Mouse (Mus musculus) telencephalon, adult 2 months (tissue): Measurements from ENCODE around the gene Hoxa5.

Source experiments
- DNase-seq: peaks from one replicate; pipeline ENCODE4 v3.0.0-alpha.2; 2011; ENCODE audit warnings: low read depth, low spot score

Hoxa5 gene

GRCm38 (mm10) chr6:52178918-52179665 lies 25.3 kb downstream of the Hoxa5 start:
- DNase-seq, result no peak

GRCm38 (mm10) chr6:52177806-52178205 lies 26.6 kb downstream of the Hoxa5 start:
- no peak for DNase-seq

DNA sequence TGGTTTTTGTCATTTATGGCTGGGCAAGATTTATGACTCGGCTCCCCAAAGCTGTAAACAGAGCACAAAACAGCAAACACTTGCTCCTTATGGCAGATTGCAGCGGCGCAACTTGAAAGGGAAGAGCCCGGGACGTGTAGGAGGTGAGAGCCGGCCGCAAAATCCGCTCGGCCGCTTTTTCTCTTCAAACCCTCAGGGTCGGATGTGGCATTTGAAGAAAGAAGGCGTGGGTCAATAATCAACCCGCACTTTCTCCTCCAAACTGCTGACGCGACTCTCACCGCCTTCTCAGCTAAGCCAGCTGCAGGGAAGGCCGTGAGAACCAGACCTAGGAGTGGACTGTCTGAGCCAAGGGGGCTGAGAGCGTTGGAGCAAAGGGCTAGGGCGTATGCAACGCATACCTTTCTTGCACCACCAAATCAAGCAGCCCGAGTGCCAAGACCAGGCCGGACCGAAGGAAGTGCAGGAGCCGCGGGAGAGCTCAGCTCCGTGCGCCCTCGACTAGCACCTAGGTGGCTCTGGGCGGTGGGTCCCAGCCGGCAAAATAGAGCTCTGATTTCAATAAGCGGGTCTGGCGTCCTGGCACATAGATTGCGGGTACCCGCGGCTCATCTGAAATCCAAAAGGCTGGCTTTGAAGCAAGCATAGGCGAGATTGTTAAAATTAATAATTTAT lies 27.2 kb downstream of the Hoxa5 start, which contains the start of gene 5730596B20Rik:
Gene 5730596B20Rik (plus strand): TSS at position 438 of the 675 bp plus-strand sequence.
- no peak for DNase-seq

DNA sequence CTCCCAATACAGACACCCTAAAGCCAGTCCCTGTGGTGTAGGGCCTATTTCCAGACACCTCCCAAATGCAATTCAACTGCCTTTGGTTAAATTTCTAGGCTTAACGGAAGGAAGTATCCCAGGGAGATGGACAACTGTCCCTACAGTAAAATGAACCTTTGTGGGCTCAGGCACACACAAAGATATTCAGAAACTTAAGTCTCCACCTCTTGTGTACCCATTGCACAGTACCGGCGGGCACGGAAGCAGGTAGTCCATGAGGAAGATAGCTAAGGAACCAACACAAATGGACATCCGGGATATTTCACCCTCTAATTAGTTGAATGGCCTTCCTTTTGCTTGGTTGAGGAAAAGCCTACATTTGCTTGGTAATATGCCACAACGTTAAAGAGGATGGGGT lies 28.0 kb downstream of the Hoxa5 start:
- DNase-seq, result no peak

DNA sequence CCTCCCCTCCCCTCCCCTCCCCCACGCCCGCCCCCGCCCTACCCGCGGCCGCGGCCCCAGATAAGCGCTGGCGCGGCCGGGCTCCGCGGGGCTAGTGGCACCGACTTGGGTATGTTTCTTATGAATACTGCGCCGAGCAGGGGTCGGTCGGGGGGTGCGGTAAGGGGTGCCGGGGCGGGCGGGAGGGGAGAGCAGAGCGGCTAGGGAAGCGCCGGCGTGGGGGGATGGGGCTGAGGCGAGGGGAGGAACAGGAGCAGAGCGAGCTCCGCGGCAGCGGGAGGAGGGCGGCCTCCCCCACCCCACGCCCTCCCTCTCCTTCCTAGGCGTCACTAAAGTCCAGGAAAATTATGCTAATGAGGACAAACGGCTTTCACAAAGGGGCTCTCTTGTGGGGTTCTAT lies 28.5 kb downstream of the Hoxa5 start:
- DNase-seq, result no peak

GRCm38 (mm10) chr6:52174968-52175751 lies 29.2 kb downstream of the Hoxa5 start:
- DNase-seq, result no peak

GRCm38 (mm10) chr6:52173648-52174047 lies 30.7 kb downstream of the Hoxa5 start:
- DNase-seq, result no peak

DNA sequence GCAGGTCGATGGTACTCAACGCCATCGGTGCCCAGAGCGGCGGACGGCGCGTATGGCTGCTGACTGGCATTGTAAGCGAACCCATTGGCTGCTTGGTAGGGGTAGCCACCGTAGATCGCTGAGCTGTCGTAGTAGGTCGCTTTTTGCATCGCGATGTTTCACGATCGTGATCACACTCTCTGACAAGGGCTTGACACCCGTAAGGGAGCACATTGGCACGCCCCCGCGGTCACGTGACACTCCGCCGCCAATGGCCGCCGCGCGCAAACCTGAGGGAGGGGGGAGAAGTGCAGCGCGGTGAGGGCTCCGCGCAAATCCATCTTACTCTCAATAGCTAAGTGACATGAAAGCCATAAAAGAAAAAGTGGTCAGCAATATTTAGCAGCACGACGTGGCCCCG lies 31.9 kb downstream of the Hoxa5 start:
- DNase-seq, result no peak

DNA sequence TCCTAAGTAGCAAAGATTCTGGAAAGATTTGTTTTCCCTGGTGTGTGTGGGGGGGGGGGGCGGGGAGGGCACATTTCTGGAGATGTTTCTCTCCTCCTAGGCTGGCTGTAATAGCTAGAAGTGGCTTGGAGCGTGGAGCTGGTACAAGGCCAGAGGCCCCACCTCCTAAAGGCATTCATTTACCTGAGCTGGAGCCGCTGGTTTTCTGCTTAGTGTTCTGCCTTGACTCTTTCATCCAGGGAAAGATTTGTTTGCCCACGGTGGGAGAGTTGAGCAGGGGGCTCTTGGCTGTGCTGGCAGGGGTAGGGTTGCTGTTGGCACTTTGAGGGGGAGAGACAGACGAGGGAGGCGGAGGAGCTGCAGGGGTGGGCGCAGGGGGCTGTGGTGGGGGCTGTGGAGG lies 32.4 kb downstream of the Hoxa5 start:
- no peak for DNase-seq

DNA sequence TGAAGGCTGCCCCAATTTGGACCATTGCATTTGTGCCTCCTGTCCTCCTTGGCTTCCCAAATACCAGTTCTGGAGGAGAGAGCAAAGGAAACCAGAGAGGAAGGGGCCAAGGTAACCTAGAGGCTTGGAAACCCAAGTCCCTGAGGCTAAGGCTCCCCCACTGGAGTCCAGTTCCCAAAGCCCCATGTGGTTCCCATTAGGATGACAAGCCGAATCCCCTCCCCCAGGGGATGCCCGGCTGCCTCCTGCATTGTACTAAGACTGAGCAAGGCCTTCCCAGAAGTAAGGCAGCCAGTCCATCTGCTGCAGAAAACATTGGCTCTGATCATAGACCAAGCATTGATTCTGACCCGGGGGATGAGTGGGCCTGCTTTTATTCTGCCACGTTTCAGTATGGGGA lies 33.1 kb downstream of the Hoxa5 start:
- no peak for DNase-seq

DNA sequence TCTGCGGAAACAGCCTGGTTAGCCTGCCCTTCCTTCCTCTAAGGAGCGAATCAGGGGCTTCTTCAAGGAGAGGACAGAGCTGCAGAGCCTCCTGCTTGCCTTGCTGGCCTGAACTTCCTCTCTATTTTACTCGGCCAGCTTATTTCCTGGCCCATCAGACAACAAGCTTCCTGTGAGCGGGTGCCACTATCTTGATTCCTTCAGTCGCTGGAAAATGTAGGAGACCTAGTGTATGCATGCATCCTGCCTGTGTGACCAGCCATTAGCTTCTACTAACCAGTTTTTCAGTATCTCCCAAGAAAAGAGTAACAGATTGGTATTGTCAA lies 33.5 kb downstream of the Hoxa5 start:
- DNase-seq, result no peak

- DNase-seq, result no peak
Observed at GRCm38 (mm10) chr6:52170166-52170897, 34.1 kb downstream of the Hoxa5 start.

- DNase-seq, result no peak
Observed at GRCm38 (mm10) chr6:52169499-52170165, 34.8 kb downstream of the Hoxa5 start.

GRCm38 (mm10) chr6:52168191-52169055 lies 36.0 kb downstream of the Hoxa5 start:
- DNase-seq, result no peak

GRCm38 (mm10) chr6:52167736-52168161 lies 36.6 kb downstream of the Hoxa5 start:
- no peak for DNase-seq

DNA sequence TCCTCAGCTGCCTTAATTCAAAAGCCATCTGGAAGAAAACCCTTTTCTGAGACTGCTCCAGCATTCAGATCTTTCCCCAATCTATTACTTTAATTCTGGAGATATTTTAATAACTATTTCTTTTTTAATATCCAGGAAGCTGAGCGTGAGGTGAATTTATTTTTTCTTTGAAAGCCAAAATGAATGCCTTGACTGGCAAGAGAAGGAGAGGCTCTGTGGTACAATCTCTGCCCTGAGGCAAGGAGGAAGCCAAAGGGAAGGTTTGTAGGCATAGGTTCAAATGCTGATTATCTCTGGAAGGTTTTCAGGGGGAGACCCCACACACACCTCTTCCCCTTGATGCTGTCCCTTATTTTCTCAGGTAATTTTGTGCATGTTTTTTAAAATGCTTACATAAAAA lies 37.2 kb downstream of the Hoxa5 start:
- DNase-seq, result no peak

DNA sequence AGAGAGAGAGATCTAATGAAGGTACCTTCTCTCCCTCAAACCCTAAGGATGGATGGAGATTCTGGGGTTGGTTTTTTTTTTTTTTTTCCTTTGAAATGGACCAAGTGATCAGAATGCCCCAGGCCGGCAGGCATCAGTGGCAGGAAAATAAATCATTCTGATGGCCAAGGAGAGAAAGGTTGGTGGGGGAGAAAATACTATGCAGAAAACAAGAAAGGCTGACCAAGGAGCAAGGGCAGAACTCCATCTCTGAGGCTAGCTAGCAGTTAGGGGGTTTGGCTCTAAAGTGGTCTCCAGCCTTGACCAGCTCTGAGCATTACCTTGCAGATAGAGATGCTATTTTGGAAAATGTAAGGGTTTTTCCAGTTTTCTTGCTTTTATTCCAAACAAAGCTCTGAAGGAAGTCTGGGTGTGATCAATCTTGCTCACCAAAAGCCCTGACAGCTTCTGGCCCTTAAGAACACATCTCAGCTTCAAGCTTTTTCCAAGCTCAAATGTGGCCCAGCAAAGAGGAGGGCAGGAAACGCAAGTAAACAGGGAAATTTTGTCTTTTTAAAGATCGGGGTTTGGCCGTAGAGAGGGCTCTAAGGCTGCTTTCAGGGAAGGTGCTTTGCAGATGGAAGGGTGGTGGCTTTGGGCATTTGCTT lies 37.8 kb downstream of the Hoxa5 start:
- no peak for DNase-seq

- no peak for DNase-seq
Observed at GRCm38 (mm10) chr6:52165441-52166370, 38.7 kb downstream of the Hoxa5 start.
